Mouse (Mus musculus) embryonic facial prominence, embryonic 14.5 days (tissue): ENCODE measurements around the gene Mettl26. TPM values are rescaled to one million over a fixed set of nuclear protein-coding genes. Genes with fewer than 3 reads are reported as not detected.

Source experiments
- ATAC-seq: fragments of 200-750 bp; cut with Nextera tagmentation; 2 replicates; pipeline ENCODE4 v1.8.0; 2017; ENCODE audit warnings: low read depth, moderate number of reproducible peaks, moderate TSS enrichment
- DNase-seq: peaks from one replicate; pipeline ENCODE4 v3.0.0-alpha.2; 2015; ENCODE audit warnings: low spot score
- H3K27ac ChIP-seq: fragments of 300-500 bp; sonication (generic); replicated peaks from 2 replicates; pipeline ENCODE4 v1.5.1; 2014; ENCODE audit warnings: low read depth, mild to moderate bottlenecking, low read length, moderate library complexity
- H3K27me3 ChIP-seq: fragments of 300-500 bp; sonication (generic); replicated peaks from 2 replicates; pipeline ENCODE4 v1.6.1; 2014; ENCODE audit warnings: low read length; ENCODE audit not compliant: control insufficient read depth, insufficient read depth
- H3K36me3 ChIP-seq: fragments of 300-500 bp; sonication (generic); 2 replicates; pipeline ENCODE4 v1.6.1; 2014; ENCODE audit warnings: low read length, mixed read lengths; ENCODE audit not compliant: control insufficient read depth, insufficient read depth
- H3K4me1 ChIP-seq: fragments of 300-500 bp; sonication (generic); 2 replicates; pipeline ENCODE4 v1.6.1; 2014; ENCODE audit warnings: antibody characterized with exemption, low read length; ENCODE audit not compliant: control insufficient read depth, insufficient read depth
- H3K4me2 ChIP-seq: fragments of 300-500 bp; sonication (generic); 2 replicates; pipeline ENCODE4 v1.6.1; 2014; ENCODE audit warnings: low read depth, mild to moderate bottlenecking, low read length, moderate library complexity, mixed read lengths
- H3K4me3 ChIP-seq: fragments of 300-500 bp; sonication (generic); 2 replicates; pipeline ENCODE4 v1.5.1; 2014; ENCODE audit warnings: low read depth, mild to moderate bottlenecking, low read length
- H3K9ac ChIP-seq: fragments of 300-500 bp; sonication (generic); 2 replicates; pipeline ENCODE4 v1.6.1; 2014; ENCODE audit warnings: low read depth, mild to moderate bottlenecking, low read length, moderate library complexity, mixed read lengths
- H3K9me3 ChIP-seq: fragments of 300-500 bp; sonication (generic); 2 replicates; pipeline ENCODE4 v1.6.1; 2016; ENCODE audit warnings: low read length; ENCODE audit not compliant: control insufficient read depth
- WGBS: fragments of 180-500 bp; shearing (Covaris S2); extraction: QIAGEN DNeasy Blood & Tissue Kit; methylation state at CpG from one replicate; pipeline ENCODE4 v1.1.7; 2014; 5-methylcytosine and 5-hydroxymethylcytosine counted together
- polyA plus RNA-seq: library from polyadenylated mRNA; unstranded; fragments of >200 nt; fragmentation: Nextera tagmentation; extraction: Ambion mirVana; gene quantifications from 2 replicates; pipeline ENCODE4 v1.2.1, GENCODE M21; 2014

Mettl26 gene
- polyA plus RNA-seq, 1 experiment from 2014 or later, result 40.6 TPM

GRCm38 (mm10) chr17:25841117-25841880 lies 33.6 kb upstream of the Mettl26 start, which contains the start of gene Gm20683:
Gm20683 (minus strand) TSS chr17:25841763.
- no peak for ATAC-seq
- H3K27me3 ChIP-seq, result no peaks in the 10 kb centered on the region
- H3K9ac ChIP-seq, result no peak within 1 kb of the TSS
- H3K4me2 ChIP-seq, result no peak within 1 kb of the TSS
- H3K27ac ChIP-seq, result no peak within 1 kb of the TSS
- peaks cover 38% of the 10 kb centered on the region for H3K36me3 ChIP-seq
- 92% methylated on average over 21 of the region's 22 CpGs for WGBS
- H3K4me1 ChIP-seq, result peaks cover 13% of the 10 kb centered on the region; the same call in 1 of the 2 replicates
- H3K4me3 ChIP-seq, result no peak within 1 kb of the TSS
- DNase-seq, result no peak
- H3K9me3 ChIP-seq, result no peaks in the 10 kb centered on the region

GRCm38 (mm10) chr17:25842509-25842908 lies 32.4 kb upstream of the Mettl26 start:
- H3K4me2 ChIP-seq, result no peak overlapping the region
- no peaks in the 10 kb centered on the region for H3K27me3 ChIP-seq
- ATAC-seq (no peak), DNase-seq (no peak)
- H3K27ac ChIP-seq, result no peak overlapping the region
- H3K4me3 ChIP-seq, result no peak overlapping the region
- no peaks in the 10 kb centered on the region for H3K9me3 ChIP-seq
- H3K4me1 ChIP-seq, result peaks cover 10% of the 10 kb centered on the region; the same call in 1 of the 2 replicates
- WGBS, result 82% methylated on average over 3 of the region's 3 CpGs
- H3K36me3 ChIP-seq, result peaks cover 42% of the 10 kb centered on the region
- H3K9ac ChIP-seq, result no peak overlapping the region

GRCm38 (mm10) chr17:25843122-25843521 lies 31.8 kb upstream of the Mettl26 start:
- DNase-seq (no peak), ATAC-seq (no peak)
- peak overlapping the region; percentile 88 for H3K9ac ChIP-seq
- H3K4me1 ChIP-seq, result peaks cover 10% of the 10 kb centered on the region; the same call in 1 of the 2 replicates
- WGBS, result 89% methylated on average over 4 of the region's 4 CpGs
- peak overlapping the region; percentile 88 for H3K4me2 ChIP-seq
- H3K27ac ChIP-seq, result no peak overlapping the region
- H3K27me3 ChIP-seq, result no peaks in the 10 kb centered on the region
- peaks cover 48% of the 10 kb centered on the region for H3K36me3 ChIP-seq
- H3K9me3 ChIP-seq, result no peaks in the 10 kb centered on the region
- peak overlapping the region; percentile 89 for H3K4me3 ChIP-seq

DNA sequence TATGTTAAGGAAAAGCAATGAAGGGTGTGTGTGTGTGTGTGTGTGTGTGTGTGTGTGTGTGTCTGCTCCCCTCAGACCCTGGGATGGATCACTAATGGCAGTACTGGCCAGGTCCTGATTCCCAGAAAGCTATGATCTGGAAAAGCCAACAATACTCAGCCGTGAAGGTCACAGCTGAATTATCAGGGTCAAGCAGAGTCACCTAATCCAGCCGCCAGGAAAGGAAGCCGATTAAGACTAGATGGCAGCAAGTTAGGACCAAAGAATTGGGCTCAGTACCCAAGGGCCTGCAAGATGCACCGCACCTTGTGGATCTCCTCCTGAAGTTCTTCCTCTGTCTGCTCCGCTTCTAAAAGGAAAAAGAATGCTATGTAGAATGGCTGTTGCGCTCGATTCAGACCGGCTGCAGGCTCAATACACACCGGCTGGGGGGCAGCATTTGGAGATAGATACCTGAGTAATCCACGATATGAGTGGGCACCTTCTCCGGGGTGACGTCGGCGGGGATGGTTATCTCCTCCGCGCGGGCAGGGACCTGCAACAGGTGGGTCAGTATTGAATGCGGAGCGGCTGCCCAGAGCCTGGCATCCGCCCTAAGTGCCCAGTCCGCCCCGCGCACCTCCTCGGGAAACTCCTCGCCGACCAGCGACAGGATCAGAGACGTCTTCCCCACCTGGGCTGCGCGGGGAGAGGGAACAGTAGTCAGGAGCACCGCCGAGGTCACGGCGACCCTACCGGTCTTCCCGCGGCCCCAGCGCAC lies 31.1 kb upstream of the Mettl26 start:
- Histone ChIP-seq H3K27me3 (no peaks in the 10 kb centered on the region), H3K4me3 (peak overlapping the region; percentile 89), H3K9ac (peak overlapping the region; percentile 88), H3K4me2 (peak overlapping the region; percentile 88), H3K36me3 (peaks cover 51% of the 10 kb centered on the region), H3K27ac (peak overlapping the region; percentile 80), H3K4me1 (peaks cover 10% of the 10 kb centered on the region; the same call in 1 of the 2 replicates), H3K9me3 (no peaks in the 10 kb centered on the region)
- DNase-seq, result no peak
- 4% methylated on average over 23 of the region's 38 CpGs for WGBS
- ATAC-seq, result no peak; the same call in 1 of the 2 replicates

DNA sequence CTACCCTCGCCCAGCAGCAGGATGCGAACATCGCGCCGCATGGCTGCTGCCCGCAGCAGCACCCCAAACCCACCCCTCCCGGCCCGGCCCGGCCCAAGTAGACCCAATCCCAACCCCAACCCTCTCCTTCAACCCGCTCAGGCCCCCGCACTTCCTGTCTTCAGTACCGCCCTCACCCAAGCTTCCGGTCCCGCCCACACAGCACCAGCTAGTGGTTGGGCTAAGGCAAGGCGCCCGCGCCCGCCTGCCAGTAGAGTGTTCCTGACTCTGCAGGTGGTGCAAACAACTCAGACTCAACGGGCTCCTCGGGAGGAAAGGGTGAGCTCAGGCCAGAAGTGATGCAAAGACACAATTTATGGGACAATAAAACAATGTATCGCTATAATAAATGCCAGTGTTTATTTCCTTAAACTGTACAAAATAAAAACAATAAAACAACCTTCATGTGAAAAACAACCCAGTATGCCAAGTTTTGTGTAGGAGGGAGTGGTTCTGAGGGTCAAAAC lies 30.4 kb upstream of the Mettl26 start, which contains the start of gene Rhot2:
Gene Rhot2, minus strand, starts transcription at position 456 of the 506 bp plus-strand sequence.
- DNase-seq (peak; percentile 98), ATAC-seq (peak; percentile 98)
- under 1% methylated on average over 17 of the region's 21 CpGs for WGBS
- H3K36me3 ChIP-seq, result peaks cover 48% of the 10 kb centered on the region
- H3K4me1 ChIP-seq, result peaks cover 10% of the 10 kb centered on the region; the same call in 1 of the 2 replicates
- H3K4me2 ChIP-seq, result peak within 1 kb of the TSS; percentile 88
- H3K4me3 ChIP-seq, result peak within 1 kb of the TSS; percentile 89
- peak within 1 kb of the TSS; percentile 80 for H3K27ac ChIP-seq
- no peaks in the 10 kb centered on the region for H3K27me3 ChIP-seq
- H3K9ac ChIP-seq, result peak within 1 kb of the TSS; percentile 88
- H3K9me3 ChIP-seq, result no peaks in the 10 kb centered on the region

DNA sequence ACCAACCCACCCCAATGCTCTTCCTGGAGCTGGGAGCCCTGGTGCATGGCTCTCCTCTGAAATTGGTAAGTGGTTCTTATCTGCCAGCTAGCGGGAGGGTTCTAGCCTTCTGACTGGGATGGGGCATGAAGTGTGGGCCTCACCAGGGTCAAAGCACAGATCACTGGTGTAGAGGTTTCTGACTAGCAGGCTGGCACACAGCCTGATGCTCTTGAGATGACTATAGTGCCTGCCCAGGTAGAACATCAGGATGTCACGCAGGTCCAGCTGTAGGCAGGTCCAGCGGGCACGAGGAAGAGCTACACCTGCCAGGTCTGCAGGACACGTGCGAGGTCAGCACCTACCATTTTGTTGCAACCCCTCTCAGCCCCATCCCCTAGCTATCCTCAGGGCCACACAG lies 14.6 kb upstream of the Mettl26 start:
- ATAC-seq, result no peak
- no peak overlapping the region for H3K27ac ChIP-seq
- peak overlapping the region; percentile 93 for H3K4me2 ChIP-seq
- no peaks in the 10 kb centered on the region for H3K9me3 ChIP-seq
- WGBS, result 93% methylated on average over 6 of the region's 6 CpGs
- no peaks in the 10 kb centered on the region for H3K36me3 ChIP-seq
- no peak for DNase-seq
- no peaks in the 10 kb centered on the region for H3K27me3 ChIP-seq
- H3K9ac ChIP-seq, result peak overlapping the region; percentile 89
- H3K4me3 ChIP-seq, result peak overlapping the region; percentile 70
- peaks cover 8% of the 10 kb centered on the region for H3K4me1 ChIP-seq

- H3K9me3 ChIP-seq, result no peaks in the 10 kb centered on the region
- H3K9ac ChIP-seq, result peak within 1 kb of the TSS; percentile 89
- peak within 1 kb of the TSS; percentile 70 for H3K4me3 ChIP-seq
- H3K27me3 ChIP-seq, result no peaks in the 10 kb centered on the region
- peak within 1 kb of the TSS; percentile 93 for H3K4me2 ChIP-seq
- DNase-seq (peak; percentile 97), ATAC-seq (peak; percentile 97)
- H3K36me3 ChIP-seq, result no peaks in the 10 kb centered on the region
- 4% methylated on average over 39 of the region's 65 CpGs for WGBS
- H3K27ac ChIP-seq, result peak within 1 kb of the TSS; percentile 90
- H3K4me1 ChIP-seq, result peaks cover 8% of the 10 kb centered on the region
These were observed 13.8 kb upstream of the Mettl26 start, which contains the start of gene Wdr90 for GRCm38 (mm10) chr17:25860832-25861703. Wdr90 (minus strand) TSS chr17:25861501.
